Mouse (Mus musculus) embryonic facial prominence, embryonic 15.5 days (tissue): ENCODE data around the gene Gstp1. TPM values are rescaled to one million over a fixed set of nuclear protein-coding genes. Genes with fewer than 3 reads are reported as not detected.
A peak's percentile ranks its signal among the peaks of the same experiment; 100 is the strongest.

Experiments
- ATAC-seq: fragments of 200-750 bp; cut with Nextera tagmentation; 2 replicates; pipeline ENCODE4 v1.8.0; 2017; ENCODE audit warnings: low read depth, moderate TSS enrichment; ENCODE audit not compliant: insufficient number of reproducible peaks, low FRiP score, low TSS enrichment
- H3K27ac ChIP-seq: fragments of 300-500 bp; sonication (generic); replicated peaks from 2 replicates; pipeline ENCODE4 v1.5.1; 2015; ENCODE audit warnings: mild to moderate bottlenecking, inconsistent platforms
- H3K27me3 ChIP-seq: fragments of 300-500 bp; sonication (generic); 2 replicates; pipeline ENCODE4 v1.6.1; 2015; ENCODE audit warnings: inconsistent platforms
- H3K36me3 ChIP-seq: fragments of 300-500 bp; sonication (generic); 2 replicates; pipeline ENCODE4 v1.6.1; 2015; ENCODE audit warnings: mild to moderate bottlenecking, inconsistent platforms
- H3K4me1 ChIP-seq: fragments of 300-500 bp; sonication (generic); 2 replicates; pipeline ENCODE4 v1.6.1; 2015; ENCODE audit warnings: inconsistent platforms
- H3K4me2 ChIP-seq: fragments of 300-500 bp; sonication (generic); replicated peaks from 2 replicates; pipeline ENCODE4 v1.6.1; 2015; ENCODE audit warnings: mild to moderate bottlenecking, inconsistent platforms
- H3K4me3 ChIP-seq: fragments of 300-500 bp; sonication (generic); replicated peaks from 2 replicates; pipeline ENCODE4 v1.5.1; 2015; ENCODE audit warnings: mild to moderate bottlenecking, inconsistent platforms
- H3K9ac ChIP-seq: fragments of 300-500 bp; sonication (generic); 2 replicates; pipeline ENCODE4 v1.6.1; 2015; ENCODE audit warnings: inconsistent platforms
- H3K9me3 ChIP-seq: fragments of 300-500 bp; sonication (generic); replicated peaks from 2 replicates; pipeline ENCODE4 v1.6.1; 2016; ENCODE audit warnings: inconsistent platforms
- WGBS: fragments of 180-500 bp; shearing (Covaris S2); methylation state at CpG from one replicate; pipeline ENCODE4 v1.1.7; 2015; 5-methylcytosine and 5-hydroxymethylcytosine counted together
- polyA plus RNA-seq: library from polyadenylated mRNA; unstranded; fragments of >200 nt; fragmentation: Nextera tagmentation; extraction: Ambion mirVana; gene quantifications from 2 replicates; pipeline ENCODE4 v1.2.1, GENCODE M21; 2015

The Gstp1 gene
- polyA plus RNA-seq, 1 experiment from 2014 or later, result 558 TPM

DNA sequence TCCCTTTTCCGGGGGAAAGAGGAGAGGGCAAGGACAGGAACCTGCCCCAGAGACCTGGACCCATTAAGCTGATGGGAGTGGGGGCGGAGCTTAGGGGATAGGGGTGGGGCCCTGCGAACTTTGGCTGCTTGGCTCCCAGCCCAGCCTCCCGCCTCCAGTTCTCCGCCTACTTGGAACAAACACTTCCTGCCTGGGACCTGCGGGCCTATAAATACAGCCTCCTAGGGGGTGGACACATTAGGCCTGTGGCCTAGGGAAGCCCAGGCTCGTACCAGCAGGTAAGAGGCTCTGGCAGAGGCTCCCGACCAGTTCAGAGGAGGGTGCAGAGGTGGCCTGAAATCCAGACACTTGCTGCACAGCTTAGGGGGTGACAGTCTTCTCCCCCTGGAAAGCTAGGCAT, 51.5 kb downstream of the Gstp1 start, which contains the start of gene Acy3:
Acy3 (plus strand) TSS at position 237 of the 400 bp plus-strand sequence.
- WGBS, result 9% methylated on average over 8 of the region's 8 CpGs
- Histone ChIP-seq H3K4me1 (peaks cover 16% of the 10 kb centered on the region), H3K9ac (no peak within 1 kb of the TSS), H3K36me3 (no peaks in the 10 kb centered on the region), H3K4me3 (no peak within 1 kb of the TSS; the same call in 1 of the 2 replicates), H3K27ac (peak within 1 kb of the TSS; percentile 24; the same call in 1 of the 2 replicates), H3K27me3 (no peaks in the 10 kb centered on the region), H3K9me3 (no peaks in the 10 kb centered on the region), H3K4me2 (peak within 1 kb of the TSS; percentile 26)
- no peak for ATAC-seq

Other genes with a start within 250 kb of the Gstp1 start
- gene Chka, start 186.2 kb downstream of the Gstp1 start, polyA plus RNA-seq, result 38.2 and 44.3 TPM in 2 replicates
- 57.5 and 64.3 TPM in 2 replicates for gene Tcirg1, start 130.9 kb downstream of the Gstp1 start, polyA plus RNA-seq
- 255 and 269 TPM in 2 replicates for gene Ndufs8, start 125.2 kb downstream of the Gstp1 start, polyA plus RNA-seq
- 4.8 and 4.9 TPM in 2 replicates for gene Aldh3b1, start 108.2 kb downstream of the Gstp1 start, polyA plus RNA-seq
- gene Unc93b1, start 102.8 kb downstream of the Gstp1 start, polyA plus RNA-seq, result 27.7 and 30.0 TPM in 2 replicates
- gene Aldh3b3, start 79.3 kb downstream of the Gstp1 start, polyA plus RNA-seq, result 2.8 and 3.2 TPM in 2 replicates
- 22.8 and 25.3 TPM in 2 replicates for gene Aldh3b2, start 65.7 kb downstream of the Gstp1 start, polyA plus RNA-seq
- 5.5 and 6.0 TPM in 2 replicates for gene Acy3, start 51.4 kb downstream of the Gstp1 start, polyA plus RNA-seq
- gene Tbx10, start 45.2 kb downstream of the Gstp1 start, polyA plus RNA-seq, result not detected in 2 replicates
- 31.0 and 35.8 TPM in 2 replicates for gene Nudt8, start 37.4 kb downstream of the Gstp1 start, polyA plus RNA-seq
- 3.9 and 4.7 TPM in 2 replicates for gene Gm49405, start 37.4 kb downstream of the Gstp1 start, polyA plus RNA-seq
- gene Doc2g, start 34.7 kb downstream of the Gstp1 start, polyA plus RNA-seq, result 5.4 and 5.6 TPM in 2 replicates
- 190 and 202 TPM in 2 replicates for gene Ndufv1, start 25.2 kb downstream of the Gstp1 start, polyA plus RNA-seq
- gene Gstp2, start 8.0 kb upstream of the Gstp1 start, polyA plus RNA-seq, result 3.4 and 3.7 TPM in 2 replicates
- 0.41 and 0.77 TPM in 2 replicates for gene Gstp3, start 21.6 kb upstream of the Gstp1 start, polyA plus RNA-seq
- not detected in 2 replicates for gene Cabp2, start 43.6 kb upstream of the Gstp1 start, polyA plus RNA-seq
- gene Cdk2ap2, start 59.2 kb upstream of the Gstp1 start, polyA plus RNA-seq, result 84.6 and 92.8 TPM in 2 replicates
- 9.7 and 10.8 TPM in 2 replicates for gene Pitpnm1, start 62.0 kb upstream of the Gstp1 start, polyA plus RNA-seq
- gene Aip, start 87.9 kb upstream of the Gstp1 start, polyA plus RNA-seq, result 98.5 and 100 TPM in 2 replicates
- gene Gpr152, start 101.8 kb upstream of the Gstp1 start, polyA plus RNA-seq, result not detected in 2 replicates
- gene Cabp4, start 106.0 kb upstream of the Gstp1 start, polyA plus RNA-seq, result 0.31 and 0.37 TPM in 2 replicates
- gene Coro1b, start 110.6 kb upstream of the Gstp1 start, polyA plus RNA-seq, result 159 and 178 TPM in 2 replicates
- gene Ptprcap, start 115.6 kb upstream of the Gstp1 start, polyA plus RNA-seq, result 4.8 and 6.2 TPM in 2 replicates
- 66.2 and 70.4 TPM in 2 replicates for gene Rps6kb2, start 125.4 kb upstream of the Gstp1 start, polyA plus RNA-seq
- gene Carns1, start 137.5 kb upstream of the Gstp1 start, polyA plus RNA-seq, result 3.4 and 5.4 TPM in 2 replicates
- gene Tbc1d10c, start 153.3 kb upstream of the Gstp1 start, polyA plus RNA-seq, result 3.6 and 5.1 TPM in 2 replicates
- 745 and 794 TPM in 2 replicates for gene Ppp1ca, start 154.1 kb upstream of the Gstp1 start, polyA plus RNA-seq
- 33.6 and 35.0 TPM in 2 replicates for gene Rad9a, start 163.7 kb upstream of the Gstp1 start, polyA plus RNA-seq
- gene Clcf1, start 176.3 kb upstream of the Gstp1 start, polyA plus RNA-seq, result 10.1 and 10.2 TPM in 2 replicates
- not detected in 2 replicates for gene AC109138.7, start 176.4 kb upstream of the Gstp1 start, polyA plus RNA-seq
- 33.5 and 34.0 TPM in 2 replicates for gene Pold4, start 193.9 kb upstream of the Gstp1 start, polyA plus RNA-seq
- 27.5 and 34.4 TPM in 2 replicates for gene Ssh3, start 231.2 kb upstream of the Gstp1 start, polyA plus RNA-seq
- gene Ankrd13d, start 245.2 kb upstream of the Gstp1 start, polyA plus RNA-seq, result 13.0 and 13.7 TPM in 2 replicates